Mouse (Mus musculus): Measurements from ENCODE around the gene Akap6. TPM values are rescaled to one million over a fixed set of nuclear protein-coding genes. Genes with fewer than 3 reads are reported as not detected.
"Not testable (repeated sequence)": the region's sequence is repeated elsewhere in the genome, so short reads cannot be mapped to it uniquely, and the experiment has no call there.

Gene Akap6
- polyA plus RNA-seq, 1 experiment from 2014 or later = 7.9 TPM

GRCm38 (mm10) chr12:52724039-52724615 is 24.9 kb downstream of the Akap6 start:
- H3K4me3 ChIP-seq (ENCODE audit: low read depth, low read length) = not testable (repeated sequence)

GRCm38 (mm10) chr12:52726434-52727231 is 27.4 kb downstream of the Akap6 start:
- WGBS = 59% methylated on average over 10 of the region's 10 CpGs
- Histone ChIP-seq H3K27me3 (replicated peaks; ENCODE audit: control insufficient read depth, insufficient read depth, low read length) (no peaks in the 10 kb centered on the region), H3K4me1 (ENCODE audit: control insufficient read depth, insufficient read depth, low read length) (peaks cover 3% of the 10 kb centered on the region; the same call in 1 of the 2 replicates), H3K9ac (ENCODE audit: low read depth, low read length) (no peak overlapping the region), H3K4me3 (ENCODE audit: low read depth, low read length) (no peak overlapping the region), H3K27ac (replicated peaks; ENCODE audit: low read depth, low read length) (no peak overlapping the region), H3K36me3 (ENCODE audit: control insufficient read depth, insufficient read depth, low read length) (no peaks in the 10 kb centered on the region), H3K9me3 (ENCODE audit: control insufficient read depth, low read length) (no peaks in the 10 kb centered on the region), H3K4me2 (ENCODE audit: low read depth, low read length) (no peak overlapping the region)
- no peak for ATAC-seq (ENCODE audit: low read depth)
- DNase-seq (ENCODE audit: low spot score) = no peak

More at GRCm38 (mm10) chr12:52724039-52724615, 24.9 kb downstream of the Akap6 start:
- not testable (repeated sequence) for H3K4me1 ChIP-seq (ENCODE audit: control insufficient read depth, insufficient read depth, low read length); H3K27ac ChIP-seq (replicated peaks; ENCODE audit: low read depth, low read length); DNase-seq (ENCODE audit: low spot score); H3K9ac ChIP-seq (ENCODE audit: low read depth, low read length); ATAC-seq (ENCODE audit: low read depth); H3K4me2 ChIP-seq (ENCODE audit: low read depth, low read length); H3K27me3 ChIP-seq (replicated peaks; ENCODE audit: control insufficient read depth, insufficient read depth, low read length); H3K36me3 ChIP-seq (ENCODE audit: control insufficient read depth, insufficient read depth, low read length); H3K9me3 ChIP-seq (ENCODE audit: control insufficient read depth, low read length)
- WGBS = 74% methylated on average over 3 of the region's 3 CpGs

- Histone ChIP-seq H3K27ac (replicated peaks; ENCODE audit: low read depth, low read length) (no peak overlapping the region), H3K4me2 (ENCODE audit: low read depth, low read length) (no peak overlapping the region), H3K27me3 (replicated peaks; ENCODE audit: control insufficient read depth, insufficient read depth, low read length) (no peaks in the 10 kb centered on the region), H3K9ac (ENCODE audit: low read depth, low read length) (no peak overlapping the region), H3K9me3 (ENCODE audit: control insufficient read depth, low read length) (no peaks in the 10 kb centered on the region), H3K36me3 (ENCODE audit: control insufficient read depth, insufficient read depth, low read length) (no peaks in the 10 kb centered on the region), H3K4me1 (ENCODE audit: control insufficient read depth, insufficient read depth, low read length) (peaks cover 3% of the 10 kb centered on the region; the same call in 1 of the 2 replicates), H3K4me3 (ENCODE audit: low read depth, low read length) (no peak overlapping the region)
- DNase-seq (ENCODE audit: low spot score) = no peak
- 77% methylated on average over 6 of the region's 6 CpGs for WGBS
- no peak for ATAC-seq (ENCODE audit: low read depth)
These were observed 30.2 kb downstream of the Akap6 start for GRCm38 (mm10) chr12:52729396-52729795.

GRCm38 (mm10) chr12:52735161-52735560 is 36.0 kb downstream of the Akap6 start:
- H3K36me3 ChIP-seq (ENCODE audit: control insufficient read depth, insufficient read depth, low read length); H3K27ac ChIP-seq (replicated peaks; ENCODE audit: low read depth, low read length); H3K4me2 ChIP-seq (ENCODE audit: low read depth, low read length); H3K4me1 ChIP-seq (ENCODE audit: control insufficient read depth, insufficient read depth, low read length); H3K9ac ChIP-seq (ENCODE audit: low read depth, low read length); H3K4me3 ChIP-seq (ENCODE audit: low read depth, low read length); H3K9me3 ChIP-seq (ENCODE audit: control insufficient read depth, low read length); DNase-seq (ENCODE audit: low spot score); ATAC-seq (ENCODE audit: low read depth); H3K27me3 ChIP-seq (replicated peaks; ENCODE audit: control insufficient read depth, insufficient read depth, low read length): not testable (repeated sequence)
- 100% methylated on average over 6 of the region's 11 CpGs for WGBS

- DNase-seq (ENCODE audit: low spot score) = no peak
- no peak for ATAC-seq (ENCODE audit: low read depth)
- Histone ChIP-seq H3K36me3 (ENCODE audit: control insufficient read depth, insufficient read depth, low read length) (no peaks in the 10 kb centered on the region), H3K9me3 (ENCODE audit: control insufficient read depth, low read length) (no peaks in the 10 kb centered on the region), H3K9ac (ENCODE audit: low read depth, low read length) (no peak overlapping the region), H3K4me2 (ENCODE audit: low read depth, low read length) (no peak overlapping the region), H3K27ac (replicated peaks; ENCODE audit: low read depth, low read length) (no peak overlapping the region), H3K4me3 (ENCODE audit: low read depth, low read length) (no peak overlapping the region), H3K27me3 (replicated peaks; ENCODE audit: control insufficient read depth, insufficient read depth, low read length) (no peaks in the 10 kb centered on the region), H3K4me1 (ENCODE audit: control insufficient read depth, insufficient read depth, low read length) (no peaks in the 10 kb centered on the region)
- WGBS = 78% methylated on average over 1 of the region's 1 CpGs
These were observed 38.0 kb downstream of the Akap6 start for GRCm38 (mm10) chr12:52737151-52737550.

DNA sequence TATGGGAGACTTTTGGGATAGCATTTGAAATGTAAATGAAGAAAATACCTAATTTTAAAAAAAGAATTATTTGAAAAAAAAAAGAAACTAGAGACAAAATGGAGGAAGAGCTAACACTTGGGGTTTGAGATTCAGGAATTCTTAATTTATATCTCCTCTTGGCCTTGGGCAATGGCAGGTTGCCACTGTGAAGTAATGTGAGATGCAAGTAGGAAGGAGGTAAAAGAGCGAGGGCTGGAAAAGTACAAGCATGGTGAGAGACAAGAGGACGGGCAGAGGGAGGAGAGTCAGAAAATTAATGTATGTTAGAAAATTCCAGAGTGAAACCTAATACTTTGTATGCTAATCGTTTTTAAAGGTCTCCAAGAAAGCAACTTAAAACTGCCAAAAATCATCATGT is 40.1 kb downstream of the Akap6 start:
- DNase-seq (ENCODE audit: low spot score) = peak; percentile 75
- Histone ChIP-seq H3K27me3 (replicated peaks; ENCODE audit: control insufficient read depth, insufficient read depth, low read length) (no peaks in the 10 kb centered on the region), H3K9me3 (ENCODE audit: control insufficient read depth, low read length) (no peaks in the 10 kb centered on the region), H3K27ac (replicated peaks; ENCODE audit: low read depth, low read length) (no peak overlapping the region), H3K4me1 (ENCODE audit: control insufficient read depth, insufficient read depth, low read length) (no peaks in the 10 kb centered on the region), H3K4me3 (ENCODE audit: low read depth, low read length) (no peak overlapping the region), H3K9ac (ENCODE audit: low read depth, low read length) (no peak overlapping the region), H3K36me3 (ENCODE audit: control insufficient read depth, insufficient read depth, low read length) (no peaks in the 10 kb centered on the region), H3K4me2 (ENCODE audit: low read depth, low read length) (no peak overlapping the region)
- WGBS = 32% methylated on average over 3 of the region's 3 CpGs
- no peak for ATAC-seq (ENCODE audit: low read depth)

DNA sequence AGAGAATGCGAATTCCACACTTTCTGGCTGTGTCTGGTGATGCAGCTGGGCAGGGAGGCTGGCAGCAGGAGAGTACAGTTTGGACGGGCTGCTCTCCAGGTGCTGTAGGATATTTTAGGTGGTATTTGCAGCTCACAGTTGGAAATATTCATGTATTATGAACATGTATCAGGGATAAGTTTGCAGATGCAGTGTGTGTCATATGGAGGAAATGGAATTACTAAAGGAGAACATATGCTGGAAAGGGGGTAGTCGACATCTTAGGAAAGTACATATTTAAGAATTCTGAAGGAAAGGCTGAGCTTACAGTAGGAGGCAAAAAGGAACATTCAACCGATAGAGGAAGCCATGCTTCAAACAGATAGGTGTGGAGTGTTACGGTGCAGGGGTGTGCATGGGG is 42.6 kb downstream of the Akap6 start:
- H3K4me1 ChIP-seq (ENCODE audit: control insufficient read depth, insufficient read depth, low read length) = no peaks in the 10 kb centered on the region
- no peaks in the 10 kb centered on the region for H3K27me3 ChIP-seq (replicated peaks; ENCODE audit: control insufficient read depth, insufficient read depth, low read length)
- no peak overlapping the region for H3K9ac ChIP-seq (ENCODE audit: low read depth, low read length)
- no peak overlapping the region for H3K4me2 ChIP-seq (ENCODE audit: low read depth, low read length)
- H3K9me3 ChIP-seq (ENCODE audit: control insufficient read depth, low read length) = no peaks in the 10 kb centered on the region
- no peak overlapping the region for H3K4me3 ChIP-seq (ENCODE audit: low read depth, low read length)
- no peak overlapping the region for H3K27ac ChIP-seq (replicated peaks; ENCODE audit: low read depth, low read length)
- whole genome bisulfite sequencing = 80% methylated on average over 5 of the region's 5 CpGs
- DNase-seq (ENCODE audit: low spot score) (no peak), ATAC-seq (ENCODE audit: low read depth) (no peak)
- H3K36me3 ChIP-seq (ENCODE audit: control insufficient read depth, insufficient read depth, low read length) = no peaks in the 10 kb centered on the region

- no peak overlapping the region for H3K27ac ChIP-seq (replicated peaks; ENCODE audit: low read depth, low read length)
- WGBS = 29% methylated on average over 12 of the region's 12 CpGs
These were observed 50.8 kb downstream of the Akap6 start for GRCm38 (mm10) chr12:52750006-52750405.

DNA sequence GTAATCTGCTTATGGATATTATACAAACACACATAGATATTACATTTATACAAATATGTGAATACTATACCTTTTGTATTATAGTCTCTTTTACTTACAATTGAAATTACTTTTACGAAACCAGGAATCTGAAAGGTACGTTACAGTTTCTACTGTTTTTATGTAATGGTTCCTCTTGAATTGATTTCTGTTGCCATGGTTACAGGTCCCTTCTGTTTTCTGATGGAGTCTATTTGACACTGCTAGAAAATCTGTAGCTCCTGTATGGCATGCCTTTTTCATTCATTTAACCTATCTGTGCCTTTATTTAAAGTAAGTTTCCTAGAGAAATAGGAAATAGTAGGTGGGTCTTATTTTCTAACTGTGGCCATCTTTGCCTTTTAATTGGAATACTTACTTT is 56.5 kb downstream of the Akap6 start:
- 84% methylated on average over 2 of the region's 2 CpGs for WGBS
- Histone ChIP-seq H3K27me3 (replicated peaks; ENCODE audit: control insufficient read depth, insufficient read depth, low read length) (no peaks in the 10 kb centered on the region), H3K27ac (replicated peaks; ENCODE audit: low read depth, low read length) (no peak overlapping the region), H3K4me3 (ENCODE audit: low read depth, low read length) (no peak overlapping the region), H3K4me1 (ENCODE audit: control insufficient read depth, insufficient read depth, low read length) (no peaks in the 10 kb centered on the region), H3K36me3 (ENCODE audit: control insufficient read depth, insufficient read depth, low read length) (no peaks in the 10 kb centered on the region), H3K4me2 (ENCODE audit: low read depth, low read length) (no peak overlapping the region), H3K9me3 (ENCODE audit: control insufficient read depth, low read length) (no peaks in the 10 kb centered on the region), H3K9ac (ENCODE audit: low read depth, low read length) (no peak overlapping the region)
- DNase-seq (ENCODE audit: low spot score) = no peak
- ATAC-seq (ENCODE audit: low read depth) = no peak

More at GRCm38 (mm10) chr12:52750006-52750405, 50.8 kb downstream of the Akap6 start:
- ATAC-seq (ENCODE audit: low read depth) = peak; percentile 79
- peak; percentile 83 for DNase-seq (ENCODE audit: low spot score)
- Histone ChIP-seq H3K4me3 (ENCODE audit: low read depth, low read length) (no peak overlapping the region), H3K36me3 (ENCODE audit: control insufficient read depth, insufficient read depth, low read length) (no peaks in the 10 kb centered on the region), H3K9me3 (ENCODE audit: control insufficient read depth, low read length) (no peaks in the 10 kb centered on the region), H3K4me1 (ENCODE audit: control insufficient read depth, insufficient read depth, low read length) (no peaks in the 10 kb centered on the region), H3K4me2 (ENCODE audit: low read depth, low read length) (no peak overlapping the region), H3K9ac (ENCODE audit: low read depth, low read length) (no peak overlapping the region), H3K27me3 (replicated peaks; ENCODE audit: control insufficient read depth, insufficient read depth, low read length) (no peaks in the 10 kb centered on the region)

All from embryonic facial prominence, embryonic 14.5 days (tissue).